Mouse (Mus musculus): ENCODE results near the gene Rbp4. TPM values are rescaled to one million over a fixed set of nuclear protein-coding genes. Genes with fewer than 3 reads are reported as not detected.

The Rbp4 gene
- total and polyA plus RNA-seq, 2 experiments from 2014 or later: 2.0 to 20.3 TPM

GRCm38 (mm10) chr19:38077851-38078540 lies 47.1 kb downstream of the Rbp4 start:
- ATAC-seq (no peak), DNase-seq (ENCODE audit: low spot score) (no peak)
- Histone ChIP-seq H3K36me3 (ENCODE audit: insufficient read depth, low read length) (peaks cover 5% of the 10 kb centered on the region; the same call in 1 of the 2 replicates), H3K4me1 (ENCODE audit: insufficient read depth, low read length) (no peaks in the 10 kb centered on the region), H3K27me3 (ENCODE audit: insufficient read depth, low read length) (no peaks in the 10 kb centered on the region), H3K9me3 (ENCODE audit: low read length) (no peaks in the 10 kb centered on the region), H3K9ac (replicated peaks; ENCODE audit: low read length) (no peak overlapping the region), H3K4me3 (ENCODE audit: low read length) (no peak overlapping the region), H3K27ac (no peak overlapping the region), H3K4me2 (ENCODE audit: low read depth, low read length) (no peak overlapping the region)
- WGBS: 68% methylated on average over 3 of the region's 3 CpGs
- no peak for TF ChIP-seq CTCF (IDR thresholded peaks at IDR 0.05; ENCODE audit: low read depth)

DNA sequence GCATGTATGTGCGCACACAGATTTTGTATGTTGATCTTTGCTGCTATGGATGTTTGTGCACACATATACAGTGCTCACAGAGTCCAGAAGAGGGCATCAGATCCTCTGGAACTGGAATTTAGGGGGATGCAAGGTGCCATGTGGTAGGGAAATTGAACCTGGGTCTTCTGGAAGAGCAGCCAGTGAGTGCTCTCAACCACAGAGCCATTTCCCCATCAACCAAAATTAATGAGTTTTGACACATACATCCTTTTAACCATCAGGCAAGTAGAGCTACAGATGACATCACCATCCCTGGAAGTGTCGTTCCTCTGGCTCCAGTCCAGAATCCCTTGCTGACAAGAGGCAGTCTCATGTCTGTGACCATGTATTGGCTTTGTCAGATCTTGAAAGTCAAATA lies 48.8 kb downstream of the Rbp4 start:
- Histone ChIP-seq H3K36me3 (ENCODE audit: insufficient read depth, low read length) (peaks cover 5% of the 10 kb centered on the region; the same call in 1 of the 2 replicates), H3K9ac (replicated peaks; ENCODE audit: low read length) (no peak overlapping the region), H3K27ac (no peak overlapping the region), H3K4me1 (ENCODE audit: insufficient read depth, low read length) (no peaks in the 10 kb centered on the region), H3K27me3 (ENCODE audit: insufficient read depth, low read length) (no peaks in the 10 kb centered on the region), H3K9me3 (ENCODE audit: low read length) (no peaks in the 10 kb centered on the region), H3K4me3 (ENCODE audit: low read length) (no peak overlapping the region), H3K4me2 (ENCODE audit: low read depth, low read length) (no peak overlapping the region)
- WGBS: 71% methylated on average over 2 of the region's 2 CpGs
- TF ChIP-seq CTCF (IDR thresholded peaks at IDR 0.05; ENCODE audit: low read depth): peak; percentile 62
- peak; percentile 66 for DNase-seq (ENCODE audit: low spot score)
- peak; percentile 69 for ATAC-seq

- Histone ChIP-seq H3K27ac (no peak overlapping the region), H3K36me3 (ENCODE audit: insufficient read depth, low read length) (peaks cover 5% of the 10 kb centered on the region; the same call in 1 of the 2 replicates), H3K4me2 (ENCODE audit: low read depth, low read length) (no peak overlapping the region), H3K4me1 (ENCODE audit: insufficient read depth, low read length) (no peaks in the 10 kb centered on the region), H3K9ac (replicated peaks; ENCODE audit: low read length) (no peak overlapping the region), H3K9me3 (ENCODE audit: low read length) (no peaks in the 10 kb centered on the region), H3K4me3 (ENCODE audit: low read length) (no peak overlapping the region), H3K27me3 (ENCODE audit: insufficient read depth, low read length) (no peaks in the 10 kb centered on the region)
- 84% methylated on average over 11 of the region's 11 CpGs for WGBS
- DNase-seq (ENCODE audit: low spot score) (no peak), ATAC-seq (no peak)
- TF ChIP-seq CTCF (IDR thresholded peaks at IDR 0.05; ENCODE audit: low read depth): no peak
Measured at GRCm38 (mm10) chr19:38075051-38075450, 50.0 kb downstream of the Rbp4 start.

- ATAC-seq (no peak), DNase-seq (ENCODE audit: low spot score) (no peak)
- Histone ChIP-seq H3K4me3 (ENCODE audit: low read length) (no peak overlapping the region), H3K4me1 (ENCODE audit: insufficient read depth, low read length) (no peaks in the 10 kb centered on the region), H3K9ac (replicated peaks; ENCODE audit: low read length) (no peak overlapping the region), H3K9me3 (ENCODE audit: low read length) (no peaks in the 10 kb centered on the region), H3K4me2 (ENCODE audit: low read depth, low read length) (no peak overlapping the region), H3K27ac (no peak overlapping the region), H3K27me3 (ENCODE audit: insufficient read depth, low read length) (no peaks in the 10 kb centered on the region), H3K36me3 (ENCODE audit: insufficient read depth, low read length) (peaks cover 5% of the 10 kb centered on the region; the same call in 1 of the 2 replicates)
- TF ChIP-seq CTCF (IDR thresholded peaks at IDR 0.05; ENCODE audit: low read depth): no peak
- WGBS: 92% methylated on average over 5 of the region's 5 CpGs
Measured at GRCm38 (mm10) chr19:38073226-38073625, 51.9 kb downstream of the Rbp4 start.

Other genes starting within 250 kb of the Rbp4 start
- 3.7 and 4.2 TPM in 2 replicates for gene Myof, start 81.7 kb downstream of the Rbp4 start, total RNA-seq (2014; rRNA removed)
- gene Myof, start 81.7 kb downstream of the Rbp4 start, polyA plus RNA-seq (2015; fragmentation: Nextera tagmentation; extraction: Ambion mirVana): 1.4 and 2.6 TPM in 2 replicates
- 2.3 and 6.6 TPM in 2 replicates for gene Cep55, start 70.3 kb downstream of the Rbp4 start, total RNA-seq (2014; rRNA removed)
- gene Cep55, start 70.3 kb downstream of the Rbp4 start, polyA plus RNA-seq (2015; fragmentation: Nextera tagmentation; extraction: Ambion mirVana): 2.5 and 3.8 TPM in 2 replicates
- 0.11 TPM in 1 of 2 replicates, not detected in the other for gene Ffar4, start 28.2 kb downstream of the Rbp4 start, total RNA-seq (2014; rRNA removed)
- 0.24 and 0.29 TPM in 2 replicates for gene Ffar4, start 28.2 kb downstream of the Rbp4 start, polyA plus RNA-seq (2015; fragmentation: Nextera tagmentation; extraction: Ambion mirVana)
- gene Pde6c, start 7.5 kb upstream of the Rbp4 start, total RNA-seq (2014; rRNA removed): not detected in 2 replicates
- 0.46 and 0.48 TPM in 2 replicates for gene Pde6c, start 7.5 kb upstream of the Rbp4 start, polyA plus RNA-seq (2015; fragmentation: Nextera tagmentation; extraction: Ambion mirVana)
- 2.7 and 3.4 TPM in 2 replicates for gene Fra10ac1, start 98.9 kb upstream of the Rbp4 start, total RNA-seq (2014; rRNA removed)
- gene Fra10ac1, start 98.9 kb upstream of the Rbp4 start, polyA plus RNA-seq (2015; fragmentation: Nextera tagmentation; extraction: Ambion mirVana): 30.9 and 32.3 TPM in 2 replicates
- 15.5 and 16.5 TPM in 2 replicates for gene Lgi1, start 139.3 kb upstream of the Rbp4 start, total RNA-seq (2014; rRNA removed)
- gene Lgi1, start 139.3 kb upstream of the Rbp4 start, polyA plus RNA-seq (2015; fragmentation: Nextera tagmentation; extraction: Ambion mirVana): 20.3 and 20.6 TPM in 2 replicates

Data from hindbrain, postnatal 0 days (tissue).